Mouse (Mus musculus) limb, embryonic 15.5 days (tissue): ENCODE measurements at regions not wholly inside any gene's neighbourhood (a gene's known extent, or its start where the extent isn't known, plus 50 kb on each side); places are given as distances from the start of the nearest gene placed in this dataset.

ENCODE experiments used
- ATAC-seq: fragments of 200-750 bp; cut with Nextera tagmentation; 2 replicates; pipeline ENCODE4 v1.8.0; 2017; ENCODE audit warnings: low read depth, moderate TSS enrichment; ENCODE audit not compliant: insufficient number of reproducible peaks, low FRiP score, low TSS enrichment
- H3K27ac ChIP-seq: fragments of 300-500 bp; sonication (generic); 2 replicates; pipeline ENCODE4 v1.5.1; 2015; ENCODE audit warnings: moderate library complexity, mild to moderate bottlenecking, inconsistent platforms
- H3K27me3 ChIP-seq: fragments of 300-500 bp; sonication (generic); 2 replicates; pipeline ENCODE4 v1.6.1; 2015; ENCODE audit warnings: inconsistent platforms
- H3K36me3 ChIP-seq: fragments of 300-500 bp; sonication (generic); 2 replicates; pipeline ENCODE4 v1.6.1; 2015; ENCODE audit warnings: inconsistent platforms
- H3K4me1 ChIP-seq: fragments of 300-500 bp; sonication (generic); 2 replicates; pipeline ENCODE4 v1.6.1; 2015; ENCODE audit warnings: inconsistent platforms
- H3K4me2 ChIP-seq: fragments of 300-500 bp; sonication (generic); 2 replicates; pipeline ENCODE4 v1.6.1; 2015; ENCODE audit warnings: mild to moderate bottlenecking, inconsistent platforms
- H3K4me3 ChIP-seq: fragments of 300-500 bp; sonication (generic); 2 replicates; pipeline ENCODE4 v1.5.1; 2015; ENCODE audit warnings: mild to moderate bottlenecking, inconsistent platforms
- H3K9ac ChIP-seq: fragments of 300-500 bp; sonication (generic); 2 replicates; pipeline ENCODE4 v1.6.1; 2015; ENCODE audit warnings: inconsistent platforms
- H3K9me3 ChIP-seq: fragments of 300-500 bp; sonication (generic); 2 replicates; pipeline ENCODE4 v1.6.1; 2016; ENCODE audit warnings: inconsistent platforms
- WGBS: fragments of 180-500 bp; shearing (Covaris S2); methylation state at CpG from one replicate; pipeline ENCODE4 v1.1.7; 2015; 5-methylcytosine and 5-hydroxymethylcytosine counted together

DNA sequence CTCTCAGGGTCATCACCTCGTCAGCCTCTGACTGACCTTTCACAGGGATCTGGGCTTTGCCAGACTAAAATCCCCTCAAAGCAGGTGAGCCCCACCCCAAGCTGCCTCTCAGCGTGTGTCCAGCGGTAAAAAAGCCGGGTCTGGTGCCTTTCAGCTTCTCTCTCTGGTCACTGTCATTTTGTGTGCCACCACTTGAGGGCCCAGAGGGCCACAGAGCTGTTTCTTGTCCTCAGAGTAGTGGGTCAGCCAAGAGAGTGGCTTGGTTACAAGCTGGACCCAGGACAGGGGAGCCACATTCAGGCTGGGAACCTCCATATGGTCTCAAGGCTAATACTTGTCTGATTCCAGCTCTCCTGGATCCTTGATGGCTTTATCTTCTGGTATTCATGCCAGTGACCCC lies 89.0 kb downstream of the Hif1an start:
- ATAC-seq, result no peak
- WGBS, result 4% methylated on average over 4 of the region's 4 CpGs
- no peak overlapping the region for H3K27ac ChIP-seq
- peaks cover 70% of the 10 kb centered on the region for H3K27me3 ChIP-seq
- H3K9me3 ChIP-seq, result no peaks in the 10 kb centered on the region
- no peak overlapping the region for H3K4me2 ChIP-seq
- no peak overlapping the region for H3K9ac ChIP-seq
- no peak overlapping the region for H3K4me3 ChIP-seq
- no peaks in the 10 kb centered on the region for H3K36me3 ChIP-seq
- peaks cover 3% of the 10 kb centered on the region; the same call in 1 of the 2 replicates for H3K4me1 ChIP-seq

GRCm38 (mm10) chr19:44655719-44656118 lies 93.1 kb downstream of the Hif1an start:
- Histone ChIP-seq H3K4me2 (no peak overlapping the region), H3K9me3 (no peaks in the 10 kb centered on the region), H3K4me3 (no peak overlapping the region), H3K9ac (no peak overlapping the region), H3K27me3 (peaks cover 69% of the 10 kb centered on the region), H3K27ac (no peak overlapping the region), H3K4me1 (no peaks in the 10 kb centered on the region), H3K36me3 (no peaks in the 10 kb centered on the region)
- 5% methylated on average over 6 of the region's 6 CpGs for WGBS
- no peak for ATAC-seq

- no peak overlapping the region for H3K27ac ChIP-seq
- no peak overlapping the region for H3K4me2 ChIP-seq
- H3K4me3 ChIP-seq, result no peak overlapping the region
- 17% methylated on average over 10 of the region's 10 CpGs for WGBS
- H3K4me1 ChIP-seq, result no peaks in the 10 kb centered on the region
- no peaks in the 10 kb centered on the region for H3K9me3 ChIP-seq
- no peaks in the 10 kb centered on the region for H3K36me3 ChIP-seq
- H3K9ac ChIP-seq, result no peak overlapping the region
- no peak for ATAC-seq
- peaks cover 76% of the 10 kb centered on the region for H3K27me3 ChIP-seq
These were observed 96.5 kb upstream of the Pax2 start for GRCm38 (mm10) chr19:44659316-44659715.

GRCm38 (mm10) chr19:44669535-44669958 lies 86.3 kb upstream of the Pax2 start:
- no peak for ATAC-seq
- Histone ChIP-seq H3K4me3 (peak overlapping the region; percentile 24), H3K27ac (no peak overlapping the region), H3K9ac (no peak overlapping the region), H3K27me3 (peaks cover 84% of the 10 kb centered on the region), H3K36me3 (no peaks in the 10 kb centered on the region), H3K4me2 (peak overlapping the region; percentile 41), H3K4me1 (peaks cover 30% of the 10 kb centered on the region), H3K9me3 (no peaks in the 10 kb centered on the region)
- WGBS, result under 1% methylated on average over 14 of the region's 14 CpGs

- Histone ChIP-seq H3K27ac (no peak overlapping the region), H3K27me3 (peaks cover 96% of the 10 kb centered on the region), H3K4me3 (peak overlapping the region; percentile 12; the same call in 1 of the 2 replicates), H3K9me3 (no peaks in the 10 kb centered on the region), H3K36me3 (no peaks in the 10 kb centered on the region), H3K9ac (no peak overlapping the region), H3K4me1 (peaks cover 34% of the 10 kb centered on the region), H3K4me2 (peak overlapping the region; percentile 24; the same call in 1 of the 2 replicates)
- no peak for ATAC-seq
- 9% methylated on average over 45 of the region's 45 CpGs for whole genome bisulfite sequencing
These were observed 81.1 kb upstream of the Pax2 start for GRCm38 (mm10) chr19:44674621-44675245.

DNA sequence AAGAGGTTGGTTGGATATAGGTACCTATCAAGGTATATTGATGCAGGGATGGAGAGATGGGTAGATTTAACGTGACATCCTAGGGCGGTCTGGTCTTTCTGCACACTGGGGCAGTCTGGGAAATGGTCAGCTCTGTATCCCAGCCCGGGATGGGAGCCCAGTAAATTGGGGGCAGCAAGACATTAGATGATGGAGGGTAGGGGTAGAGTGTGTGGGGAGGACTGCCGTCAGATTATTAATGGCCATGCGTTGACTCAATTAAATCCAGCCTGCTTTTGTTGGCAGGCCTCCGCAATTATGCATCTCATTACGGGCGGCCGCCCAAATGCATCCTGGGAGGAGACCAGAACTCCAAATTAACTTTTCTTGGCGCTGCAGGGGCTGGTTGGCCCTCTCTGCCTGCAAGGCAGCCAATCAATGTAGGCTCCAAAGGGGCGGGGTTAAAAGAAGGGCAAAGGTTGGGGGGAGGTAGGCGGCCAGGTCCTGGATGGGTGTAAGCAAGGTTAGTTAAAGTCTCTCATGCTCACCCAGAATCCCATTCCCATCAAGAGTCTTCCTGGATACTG lies 79.2 kb upstream of the Pax2 start:
- no peak overlapping the region for H3K27ac ChIP-seq
- peaks cover 98% of the 10 kb centered on the region for H3K27me3 ChIP-seq
- H3K9me3 ChIP-seq, result no peaks in the 10 kb centered on the region
- no peak for ATAC-seq
- H3K36me3 ChIP-seq, result no peaks in the 10 kb centered on the region
- no peak overlapping the region for H3K9ac ChIP-seq
- peaks cover 20% of the 10 kb centered on the region for H3K4me1 ChIP-seq
- 2% methylated on average over 12 of the region's 12 CpGs for WGBS
- H3K4me2 ChIP-seq, result no peak overlapping the region
- no peak overlapping the region for H3K4me3 ChIP-seq

DNA sequence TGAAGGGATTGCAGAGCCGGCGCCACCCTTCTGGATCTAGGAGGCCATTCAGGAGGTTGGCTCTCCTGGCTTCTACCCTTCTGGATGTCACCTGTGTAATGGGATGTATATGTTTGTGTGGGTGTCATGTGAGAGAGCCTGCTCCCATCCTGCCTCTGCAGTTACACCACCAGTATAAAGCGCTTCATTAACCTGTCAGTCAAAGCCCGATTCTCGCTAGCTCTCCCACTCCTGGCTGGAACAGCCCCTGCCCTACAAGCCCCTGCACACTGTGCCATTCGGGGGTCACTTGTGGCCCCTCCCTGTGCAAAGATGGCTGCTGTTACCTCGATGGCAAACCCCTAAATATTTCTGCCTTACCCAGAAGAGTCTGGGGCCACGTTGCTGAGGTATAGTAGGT lies 78.5 kb upstream of the Pax2 start:
- H3K4me2 ChIP-seq, result no peak overlapping the region
- H3K9me3 ChIP-seq, result no peaks in the 10 kb centered on the region
- no peak overlapping the region for H3K4me3 ChIP-seq
- no peak overlapping the region for H3K27ac ChIP-seq
- H3K4me1 ChIP-seq, result peaks cover 14% of the 10 kb centered on the region
- ATAC-seq, result no peak
- no peaks in the 10 kb centered on the region for H3K36me3 ChIP-seq
- 53% methylated on average over 8 of the region's 8 CpGs for WGBS
- H3K27me3 ChIP-seq, result peaks cover 97% of the 10 kb centered on the region
- H3K9ac ChIP-seq, result no peak overlapping the region

DNA sequence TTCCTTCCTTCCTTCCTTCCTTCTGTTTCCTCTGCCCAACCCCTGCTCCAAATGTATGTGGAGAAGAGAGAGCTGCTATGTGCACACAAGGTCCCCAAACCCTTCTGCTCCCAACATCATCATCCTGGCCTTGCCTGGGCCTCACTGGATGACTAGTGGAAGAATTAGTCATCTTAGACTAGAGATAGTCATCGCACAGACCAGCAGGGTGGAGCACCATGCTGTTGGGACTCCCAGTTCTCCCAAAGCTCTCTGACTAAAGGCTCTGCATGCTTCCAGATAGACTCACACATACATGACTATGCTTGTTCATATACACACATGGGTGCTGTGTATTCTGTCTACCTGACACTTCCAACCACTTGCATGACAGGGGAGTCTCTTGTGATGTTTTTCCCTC lies 77.2 kb upstream of the Pax2 start:
- H3K9ac ChIP-seq, result no peak overlapping the region
- no peak overlapping the region for H3K4me2 ChIP-seq
- H3K27me3 ChIP-seq, result peaks cover 97% of the 10 kb centered on the region
- no peak overlapping the region for H3K4me3 ChIP-seq
- no peak for ATAC-seq
- H3K9me3 ChIP-seq, result no peaks in the 10 kb centered on the region
- peaks cover 12% of the 10 kb centered on the region for H3K4me1 ChIP-seq
- WGBS, result 89% methylated on average over 1 of the region's 1 CpGs
- H3K36me3 ChIP-seq, result no peaks in the 10 kb centered on the region
- H3K27ac ChIP-seq, result no peak overlapping the region

GRCm38 (mm10) chr19:44681675-44682074 lies 74.2 kb upstream of the Pax2 start:
- peaks cover 97% of the 10 kb centered on the region for H3K27me3 ChIP-seq
- no peaks in the 10 kb centered on the region for H3K9me3 ChIP-seq
- H3K27ac ChIP-seq, result no peak overlapping the region
- no peaks in the 10 kb centered on the region for H3K36me3 ChIP-seq
- H3K9ac ChIP-seq, result no peak overlapping the region
- no peak overlapping the region for H3K4me3 ChIP-seq
- no peak overlapping the region for H3K4me2 ChIP-seq
- WGBS, result 10% methylated on average over 8 of the region's 8 CpGs
- ATAC-seq, result no peak
- H3K4me1 ChIP-seq, result peaks cover 10% of the 10 kb centered on the region

DNA sequence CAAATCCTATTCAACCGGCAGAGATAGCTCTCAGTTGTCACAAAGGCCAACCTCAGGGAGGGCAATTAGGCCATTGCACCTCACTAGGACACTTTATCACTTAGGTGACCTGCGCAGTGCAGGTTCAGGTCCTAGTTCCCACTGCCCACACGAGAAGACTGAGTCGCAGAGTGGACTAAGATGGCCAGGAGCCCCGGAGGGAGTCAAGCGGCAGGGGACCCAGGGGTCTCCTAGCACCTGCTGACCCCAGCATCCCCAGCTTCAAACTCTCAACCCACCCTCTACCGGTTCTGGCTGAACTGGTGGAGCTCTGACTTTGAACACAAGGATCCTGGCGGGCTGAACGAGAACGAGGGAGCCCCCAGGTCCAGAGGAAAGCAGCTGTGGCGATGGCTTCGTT lies 72.7 kb upstream of the Pax2 start:
- H3K4me1 ChIP-seq, result peaks cover 8% of the 10 kb centered on the region
- H3K27ac ChIP-seq, result no peak overlapping the region
- H3K9ac ChIP-seq, result no peak overlapping the region
- peaks cover 96% of the 10 kb centered on the region for H3K27me3 ChIP-seq
- no peak for ATAC-seq
- no peaks in the 10 kb centered on the region for H3K9me3 ChIP-seq
- no peaks in the 10 kb centered on the region for H3K36me3 ChIP-seq
- WGBS, result 4% methylated on average over 12 of the region's 12 CpGs
- H3K4me3 ChIP-seq, result no peak overlapping the region
- no peak overlapping the region for H3K4me2 ChIP-seq

- no peak for ATAC-seq
- 1% methylated on average over 48 of the region's 48 CpGs for WGBS
These were observed 71.8 kb upstream of the Pax2 start for GRCm38 (mm10) chr19:44684061-44684514.

DNA sequence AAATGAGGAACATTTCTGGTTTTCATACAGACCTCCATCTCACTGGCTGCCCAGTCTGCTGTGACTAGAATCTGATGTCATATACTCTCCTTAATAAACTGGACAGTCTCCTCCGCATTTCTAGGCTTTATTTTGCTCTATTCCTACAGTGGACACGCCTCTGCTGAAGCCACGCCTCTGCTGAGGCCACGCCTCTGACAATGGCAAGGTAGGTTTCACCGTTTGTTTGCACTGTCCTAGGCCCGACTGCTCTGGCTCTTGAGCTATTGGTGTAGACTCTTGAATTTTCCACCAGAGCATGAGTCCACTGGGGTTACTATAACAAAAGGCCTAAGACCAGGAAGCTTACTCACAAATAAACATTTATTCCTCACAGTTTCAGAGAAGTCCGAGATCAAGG lies 69.8 kb upstream of the Pax2 start:
- H3K4me3 ChIP-seq, result no peak overlapping the region
- no peaks in the 10 kb centered on the region for H3K36me3 ChIP-seq
- H3K27me3 ChIP-seq, result peaks cover 97% of the 10 kb centered on the region
- no peak overlapping the region for H3K27ac ChIP-seq
- no peak overlapping the region for H3K9ac ChIP-seq
- no peak for ATAC-seq
- 35% methylated on average over 7 of the region's 7 CpGs for WGBS
- H3K9me3 ChIP-seq, result no peaks in the 10 kb centered on the region
- peaks cover 8% of the 10 kb centered on the region for H3K4me1 ChIP-seq
- H3K4me2 ChIP-seq, result no peak overlapping the region

More at GRCm38 (mm10) chr19:44684061-44684514, 71.8 kb upstream of the Pax2 start:
- Histone ChIP-seq H3K27ac (no peak overlapping the region), H3K4me2 (peak overlapping the region; percentile 37), H3K27me3 (peaks cover 98% of the 10 kb centered on the region), H3K4me1 (peaks cover 8% of the 10 kb centered on the region), H3K9me3 (no peaks in the 10 kb centered on the region), H3K36me3 (no peaks in the 10 kb centered on the region), H3K9ac (no peak overlapping the region), H3K4me3 (peak overlapping the region; percentile 32)
